Mouse (Mus musculus) ovary, postnatal 36 days (tissue): ENCODE measurements around the gene Olfr665.
"Not testable (repeated sequence)": the region's sequence is repeated elsewhere in the genome, so short reads cannot be mapped to it uniquely, and the experiment has no call there.

Experiments used
- DNase-seq: peaks from one replicate; pipeline ENCODE4 v3.0.0; 2022; ENCODE audit warnings: low spot score, mixed read lengths

Gene Olfr665

GRCm38 (mm10) chr7:104877731-104878130 is at the start of gene Olfr665:
Gene Olfr665, plus strand, starts transcription at chr7:104878031.
- no peak for DNase-seq

- DNase-seq: no peak
Measured at GRCm38 (mm10) chr7:104842503-104842902, 35.3 kb upstream of the Olfr665 start, which contains the start of gene Usp17lb. Gene Usp17lb, minus strand, starts transcription at chr7:104842603.

GRCm38 (mm10) chr7:104843731-104844287 is 34.0 kb upstream of the Olfr665 start:
- DNase-seq: no peak

- not testable (repeated sequence) for DNase-seq
Measured at GRCm38 (mm10) chr7:104851546-104851945, 26.3 kb upstream of the Olfr665 start.

GRCm38 (mm10) chr7:104855248-104855750 is 22.5 kb upstream of the Olfr665 start:
- no peak for DNase-seq

- DNase-seq: not testable (repeated sequence)
Measured at GRCm38 (mm10) chr7:104856709-104857108, 21.1 kb upstream of the Olfr665 start, which contains the start of gene Usp17la. Gene Usp17la, plus strand, starts transcription at chr7:104857009.

- DNase-seq: no peak
Measured at GRCm38 (mm10) chr7:104857683-104858082, 20.1 kb upstream of the Olfr665 start.

- DNase-seq: no peak
Measured at GRCm38 (mm10) chr7:104861381-104861780, 16.4 kb upstream of the Olfr665 start.

GRCm38 (mm10) chr7:104895852-104896251 is 18.0 kb downstream of the Olfr665 start, which contains the start of gene Olfr666:
Gene Olfr666, minus strand, starts transcription at chr7:104895952.
- no peak for DNase-seq

- no peak for DNase-seq
Measured at GRCm38 (mm10) chr7:104921382-104921781, 43.6 kb downstream of the Olfr665 start, which contains the start of gene Olfr667. Gene Olfr667, minus strand, starts transcription at chr7:104921482.

- no peak for DNase-seq
Measured at GRCm38 (mm10) chr7:104927957-104928356, 50.1 kb downstream of the Olfr665 start, which contains the start of gene Olfr668. Gene Olfr668, minus strand, starts transcription at chr7:104928057.
